Mouse (Mus musculus) hindbrain, postnatal 0 days (tissue): ENCODE results near the gene Opa1. TPM values are rescaled to one million over a fixed set of nuclear protein-coding genes. Genes with fewer than 3 reads are reported as not detected.
A peak's percentile ranks its signal among the peaks of the same experiment; 100 is the strongest.

Source experiments
- ATAC-seq: fragments of 200-750 bp; cut with Nextera tagmentation; 2 replicates; pipeline ENCODE4 v1.8.0; 2017; ENCODE audit warnings: mild to moderate bottlenecking, moderate TSS enrichment, moderate library complexity
- DNase-seq: peaks from one replicate; pipeline ENCODE4 v3.0.0-alpha.2; 2015; ENCODE audit warnings: low spot score
- H3K27ac ChIP-seq: fragments of 300-500 bp; sonication (generic); 2 replicates; pipeline ENCODE4 v1.5.1; 2014; ENCODE audit warnings: mild to moderate bottlenecking
- H3K27me3 ChIP-seq: fragments of 300-500 bp; sonication (generic); 2 replicates; pipeline ENCODE4 v1.6.1; 2014; ENCODE audit warnings: low read length, mixed read lengths; ENCODE audit not compliant: insufficient read depth
- H3K36me3 ChIP-seq: fragments of 300-500 bp; sonication (generic); 2 replicates; pipeline ENCODE4 v1.6.1; 2014; ENCODE audit warnings: low read length, mixed read lengths; ENCODE audit not compliant: insufficient read depth
- H3K4me1 ChIP-seq: fragments of 300-500 bp; sonication (generic); 2 replicates; pipeline ENCODE4 v1.6.1; 2014; ENCODE audit warnings: antibody characterized with exemption, low read length, mixed read lengths; ENCODE audit not compliant: insufficient read depth
- H3K4me2 ChIP-seq: fragments of 300-500 bp; sonication (generic); 2 replicates; pipeline ENCODE4 v1.6.1; 2014; ENCODE audit warnings: low read depth, mild to moderate bottlenecking, low read length, moderate library complexity, mixed read lengths
- H3K4me3 ChIP-seq: fragments of 300-500 bp; sonication (generic); 2 replicates; pipeline ENCODE4 v1.5.1; 2014; ENCODE audit warnings: low read length
- H3K9ac ChIP-seq: fragments of 300-500 bp; sonication (generic); replicated peaks from 2 replicates; pipeline ENCODE4 v1.6.1; 2014; ENCODE audit warnings: mild to moderate bottlenecking, low read length, moderate library complexity, mixed read lengths
- H3K9me3 ChIP-seq: fragments of 300-500 bp; sonication (generic); 2 replicates; pipeline ENCODE4 v1.6.1; 2016; ENCODE audit warnings: low read length, mixed read lengths
- CTCF ChIP-seq: IDR thresholded peaks from 2 replicates; pipeline ENCODE4 v1.5.1; 2016; ENCODE audit warnings: antibody characterized with exemption, control low read depth, low read depth
- WGBS: fragments of 180-500 bp; shearing (Covaris S2); extraction: QIAGEN DNeasy Blood & Tissue Kit; methylation state at CpG from one replicate; pipeline ENCODE4 v1.1.7; 2014; 5-methylcytosine and 5-hydroxymethylcytosine counted together
- polyA plus RNA-seq: library from polyadenylated mRNA; unstranded; fragments of >200 nt; fragmentation: Nextera tagmentation; extraction: Ambion mirVana; gene quantifications from 2 replicates; pipeline ENCODE4 v1.2.1, GENCODE M21; 2015
- total RNA-seq: library from RNA; depleted of rRNA; stranded (reverse); fragments of >200 nt; gene quantifications from 2 replicates; pipeline ENCODE4 v1.2.3, GENCODE M21; 2014

Gene Opa1
- total and polyA plus RNA-seq, 2 experiments from 2014 or later: 42.4 to 67.2 TPM

DNA sequence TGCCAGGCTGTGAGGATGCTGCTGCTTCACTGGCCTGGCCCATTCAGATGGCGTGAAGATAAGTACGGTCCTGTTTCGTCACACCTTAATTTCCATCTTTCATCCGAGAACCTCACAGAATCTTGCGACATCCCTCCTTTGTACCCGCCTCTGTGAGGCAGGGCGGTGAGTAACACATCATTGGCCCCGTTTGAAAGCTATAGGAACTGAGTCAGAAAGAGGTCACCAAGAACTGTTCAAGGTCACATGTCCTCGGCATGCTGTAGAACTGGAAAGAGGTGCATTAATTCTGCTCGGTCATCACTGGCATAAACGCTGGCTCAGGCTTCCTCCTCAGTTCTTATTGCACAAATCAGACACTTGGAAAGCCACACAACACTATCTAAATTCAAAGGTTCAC, 34.3 kb upstream of the Opa1 start, which contains the start of gene Atp13a4:
TSS of gene Atp13a4 (minus strand) at position 36 of the 400 bp plus-strand sequence.
- H3K4me1 ChIP-seq: no peaks in the 10 kb centered on the region
- 79% methylated on average over 11 of the region's 11 CpGs for WGBS
- H3K9ac ChIP-seq: no peak within 1 kb of the TSS
- H3K9me3 ChIP-seq: no peaks in the 10 kb centered on the region
- no peak within 1 kb of the TSS for H3K4me3 ChIP-seq
- H3K4me2 ChIP-seq: no peak within 1 kb of the TSS
- no peaks in the 10 kb centered on the region for H3K36me3 ChIP-seq
- H3K27me3 ChIP-seq: no peaks in the 10 kb centered on the region
- TF ChIP-seq CTCF: no peak
- no peak within 1 kb of the TSS for H3K27ac ChIP-seq
- ATAC-seq: no peak
- no peak for DNase-seq

DNA sequence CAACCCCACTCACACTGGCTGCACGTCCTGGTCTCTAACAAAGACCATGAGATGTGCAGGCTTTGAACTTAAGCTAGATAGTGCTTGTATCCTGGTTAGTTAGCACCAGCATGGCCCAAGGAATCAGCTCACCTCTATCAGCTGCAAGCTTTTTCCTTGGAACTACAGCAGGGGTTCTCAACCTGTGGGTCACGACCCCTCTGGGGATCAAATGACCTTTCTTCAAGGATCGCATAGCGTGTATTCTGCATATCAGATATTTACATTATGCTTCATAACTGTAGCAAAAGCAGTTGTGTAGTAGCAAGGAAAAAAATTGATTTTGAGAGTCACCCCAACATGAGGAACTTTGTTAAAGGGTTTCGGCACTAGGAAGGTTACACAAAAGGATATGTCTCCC, 19.5 kb upstream of the Opa1 start:
- H3K27ac ChIP-seq: no peak overlapping the region
- H3K4me1 ChIP-seq: no peaks in the 10 kb centered on the region
- H3K4me2 ChIP-seq: no peak overlapping the region
- ATAC-seq (no peak), DNase-seq (no peak)
- no peak overlapping the region for H3K9ac ChIP-seq
- no peaks in the 10 kb centered on the region for H3K9me3 ChIP-seq
- H3K27me3 ChIP-seq: no peaks in the 10 kb centered on the region
- no peaks in the 10 kb centered on the region for H3K36me3 ChIP-seq
- no peak for TF ChIP-seq CTCF
- 85% methylated on average over 5 of the region's 5 CpGs for WGBS
- H3K4me3 ChIP-seq: no peak overlapping the region

DNA sequence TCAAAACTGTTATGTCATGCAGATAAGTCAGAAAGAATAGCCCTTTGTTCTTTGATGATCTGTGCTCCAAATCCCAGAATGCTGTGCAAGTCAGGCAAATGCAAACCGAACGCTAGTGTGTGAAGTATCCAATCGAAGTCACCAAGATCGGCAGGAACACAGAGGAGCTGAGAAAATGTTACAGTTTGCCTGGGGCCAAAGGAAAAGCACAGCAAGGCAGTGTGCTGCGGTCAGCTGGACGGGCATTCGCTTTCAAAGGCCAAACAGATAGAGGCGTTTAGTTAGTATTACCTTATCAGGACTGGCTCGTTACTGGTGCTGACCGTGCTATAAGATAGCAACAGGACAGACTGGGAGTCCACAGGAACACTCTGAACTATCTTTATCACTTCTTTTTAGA, 18.7 kb upstream of the Opa1 start:
- no peaks in the 10 kb centered on the region for H3K4me1 ChIP-seq
- no peak overlapping the region for H3K27ac ChIP-seq
- no peaks in the 10 kb centered on the region for H3K27me3 ChIP-seq
- H3K9ac ChIP-seq: no peak overlapping the region
- DNase-seq (peak; percentile 27), ATAC-seq (peak; percentile 53; the same call in 1 of the 2 replicates)
- 0 out of 2 replicates have a peak overlapping the region, but pooled peaks have one; percentile 8 for H3K4me3 ChIP-seq
- TF ChIP-seq CTCF: no peak
- no peaks in the 10 kb centered on the region for H3K9me3 ChIP-seq
- peak overlapping the region; percentile 43 for H3K4me2 ChIP-seq
- 37% methylated on average over 10 of the region's 10 CpGs for WGBS
- no peaks in the 10 kb centered on the region for H3K36me3 ChIP-seq

DNA sequence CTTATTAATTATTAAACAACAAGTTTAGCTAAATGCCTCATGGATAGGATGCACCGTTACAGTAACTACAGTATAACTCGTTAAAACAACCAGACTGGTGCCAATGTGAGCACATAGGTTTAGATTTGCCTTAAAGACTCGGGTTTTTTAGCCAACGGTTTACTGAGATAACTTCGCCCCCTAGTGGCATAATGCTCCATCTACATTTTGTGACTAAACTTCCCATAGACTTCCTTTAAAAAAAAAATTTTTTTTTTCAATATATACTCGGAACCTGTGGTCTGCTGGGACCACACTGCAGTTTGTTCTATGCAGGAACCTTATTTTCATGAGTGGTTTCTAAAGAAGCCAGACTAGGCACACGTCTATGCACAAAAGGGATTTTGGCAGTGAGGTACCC, 18.3 kb upstream of the Opa1 start:
- ATAC-seq (0 out of 2 replicates have a peak, but pooled peaks have one; percentile 21), DNase-seq (peak; percentile 93)
- H3K4me2 ChIP-seq: peak overlapping the region; percentile 43
- TF ChIP-seq CTCF: peak; percentile 83
- no peaks in the 10 kb centered on the region for H3K36me3 ChIP-seq
- no peaks in the 10 kb centered on the region for H3K9me3 ChIP-seq
- H3K9ac ChIP-seq: no peak overlapping the region
- H3K4me1 ChIP-seq: no peaks in the 10 kb centered on the region
- no peaks in the 10 kb centered on the region for H3K27me3 ChIP-seq
- 0 out of 2 replicates have a peak overlapping the region, but pooled peaks have one; percentile 8 for H3K4me3 ChIP-seq
- 4% methylated on average over 7 of the region's 7 CpGs for WGBS
- no peak overlapping the region for H3K27ac ChIP-seq

DNA sequence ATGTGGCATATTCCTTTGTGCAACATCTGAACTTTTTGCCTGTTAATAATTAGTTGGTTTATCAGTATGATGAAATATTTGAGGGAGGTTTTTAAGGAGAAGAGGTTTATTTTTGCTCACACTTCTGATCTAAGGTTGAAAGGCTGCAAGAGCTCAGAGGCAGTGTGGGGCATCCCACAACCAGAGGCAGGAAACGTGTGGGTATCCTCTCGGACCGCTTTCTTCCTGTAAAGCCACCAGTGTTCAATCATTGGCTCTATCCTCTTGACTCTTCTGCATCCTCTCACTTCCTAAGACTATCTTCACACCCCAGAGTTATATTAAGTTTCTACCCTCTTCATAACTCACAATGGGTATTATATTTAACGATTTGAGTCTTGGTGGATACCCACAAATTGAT, 5.1 kb upstream of the Opa1 start:
- H3K4me3 ChIP-seq: no peak overlapping the region
- H3K27ac ChIP-seq: no peak overlapping the region
- H3K4me1 ChIP-seq: no peaks in the 10 kb centered on the region
- H3K27me3 ChIP-seq: no peaks in the 10 kb centered on the region
- no peak for ATAC-seq
- WGBS: 72% methylated on average over 4 of the region's 4 CpGs
- H3K36me3 ChIP-seq: no peaks in the 10 kb centered on the region
- H3K9me3 ChIP-seq: no peaks in the 10 kb centered on the region
- no peak overlapping the region for H3K9ac ChIP-seq
- DNase-seq: no peak
- no peak for TF ChIP-seq CTCF
- H3K4me2 ChIP-seq: no peak overlapping the region

DNA sequence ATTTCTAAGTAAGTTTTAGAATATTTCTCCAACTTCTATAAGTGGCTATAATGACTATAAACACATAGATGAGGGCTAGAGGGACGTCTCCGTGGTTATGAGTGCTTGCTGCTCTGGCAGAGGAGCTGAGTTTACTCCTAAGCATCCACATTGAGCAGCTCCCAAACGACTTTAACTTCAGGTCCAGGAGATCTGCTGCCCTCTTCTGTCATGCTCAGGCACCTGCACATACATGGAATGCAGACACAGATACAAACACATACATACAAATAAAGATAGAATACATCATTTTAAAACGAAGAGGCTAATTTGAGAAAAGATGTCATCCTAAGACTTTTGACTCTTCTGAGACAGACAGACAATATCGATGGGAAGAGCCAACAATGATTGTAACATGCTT, 3.5 kb upstream of the Opa1 start:
- H3K4me1 ChIP-seq: peaks cover 4% of the 10 kb centered on the region; the same call in 1 of the 2 replicates
- H3K27ac ChIP-seq: no peak overlapping the region
- no peaks in the 10 kb centered on the region for H3K9me3 ChIP-seq
- DNase-seq (peak; percentile 79), ATAC-seq (0 out of 2 replicates have a peak, but pooled peaks have one; percentile 39)
- H3K4me2 ChIP-seq: no peak overlapping the region
- 9% methylated on average over 5 of the region's 5 CpGs for WGBS
- H3K36me3 ChIP-seq: no peaks in the 10 kb centered on the region
- no peaks in the 10 kb centered on the region for H3K27me3 ChIP-seq
- TF ChIP-seq CTCF: peak; percentile 85
- no peak overlapping the region for H3K9ac ChIP-seq
- no peak overlapping the region for H3K4me3 ChIP-seq

DNA sequence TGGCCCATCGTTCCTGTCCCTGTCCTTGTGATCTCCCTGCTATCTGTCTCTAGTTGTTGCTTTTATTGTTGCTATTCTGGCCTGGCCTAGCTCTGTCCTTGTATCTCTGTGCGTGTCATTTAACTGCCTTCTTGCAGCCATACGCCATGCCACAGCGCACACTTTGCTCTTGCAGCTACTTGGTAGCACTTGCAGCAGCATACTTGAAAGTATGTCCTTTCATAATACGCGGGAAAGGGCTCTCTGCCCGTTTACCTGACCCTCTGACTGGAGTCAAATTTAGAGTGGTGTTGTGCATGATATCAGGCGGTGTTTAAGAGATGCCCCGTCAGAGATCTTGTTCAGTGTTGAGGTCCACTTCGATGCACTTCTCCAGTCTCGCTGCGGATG, 648 bp downstream of the Opa1 start:
- Histone ChIP-seq H3K27ac (peak overlapping the region; percentile 73; the same call in 1 of the 2 replicates), H3K36me3 (no peaks in the 10 kb centered on the region), H3K4me1 (peaks cover 6% of the 10 kb centered on the region; the same call in 1 of the 2 replicates), H3K27me3 (no peaks in the 10 kb centered on the region), H3K4me2 (peak overlapping the region; percentile 84), H3K9ac (peak overlapping the region; percentile 93), H3K4me3 (peak overlapping the region; percentile 99), H3K9me3 (no peaks in the 10 kb centered on the region)
- no peak for TF ChIP-seq CTCF
- WGBS: 7% methylated on average over 12 of the region's 12 CpGs
- ATAC-seq: 0 out of 2 replicates have a peak, but pooled peaks have one; percentile 27
- DNase-seq: peak; percentile 5
